Mouse (Mus musculus) stomach, postnatal 0 days (tissue): ENCODE data around the gene Usp21.

Experiments used
- CTCF ChIP-seq: IDR thresholded peaks from 2 replicates; pipeline ENCODE4 v1.5.1; 2016; ENCODE audit warnings: antibody characterized with exemption, low read depth, mild to moderate bottlenecking, moderate library complexity
- EP300 ChIP-seq: optimal IDR thresholded peaks from 2 replicates; pipeline ENCODE3; 2016; ENCODE audit warnings: antibody characterized with exemption

DNA sequence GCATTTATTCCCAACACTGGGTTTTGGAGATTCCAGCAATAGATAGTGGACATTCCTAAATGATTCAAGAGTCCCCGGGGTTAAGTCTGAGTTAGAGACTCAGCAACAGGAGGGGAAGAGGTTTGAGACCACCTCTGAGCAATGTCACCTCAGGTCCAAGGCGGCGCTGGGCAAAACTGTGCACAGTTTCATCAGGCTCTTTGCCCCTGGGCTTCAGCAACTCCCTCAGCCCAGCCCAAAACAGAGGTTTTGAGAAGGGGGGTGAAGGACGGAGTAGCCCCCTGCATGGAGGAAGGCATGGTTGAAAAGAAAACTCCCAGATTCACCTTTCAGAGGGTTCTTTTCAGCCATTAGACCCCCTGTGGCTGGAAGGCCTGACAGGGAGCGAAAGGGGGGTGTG is 8.1 kb downstream of the Usp21 start:
- TF ChIP-seq CTCF (no peak), EP300 (no peak)
